Mouse (Mus musculus): Measurements from ENCODE around the gene Ccl4.

GRCm38 (mm10) chr11:83628808-83629207, 33.6 kb upstream of the Ccl4 start:
- TF ChIP-seq CTCF (IDR thresholded peaks at IDR 0.05) (no peak), EP300 (IDR thresholded peaks at IDR 0.05) (no peak)

Measured in lung, postnatal 0 days (tissue).